ENCODE assay signal across 8 mouse cellular contexts in genomic region chr1:161248685-161249084, GRCm38 (mm10). TPM values are rescaled to one million over a fixed set of nuclear protein-coding genes. Genes with fewer than 3 reads are reported as not detected.
DNase-seq lines count a peak whose midpoint lies in the region; ATAC-seq lines count a peak whose summit lies in the region.

No protein-coding gene starts in this region.

- H3K36me3 ChIP-seq in kidney, embryonic 15.5 days: peaks cover 36% of the 10 kb centered on the region
- H3K36me3 ChIP-seq in embryonic facial prominence, embryonic 12.5 days: peaks cover 26% of the 10 kb centered on the region
- H3K36me3 ChIP-seq in intestine, embryonic 15.5 days: peaks cover 13% of the 10 kb centered on the region
- H3K36me3 ChIP-seq in neural tube, embryonic 12.5 days: peaks cover 17% of the 10 kb centered on the region

- H3K4me3 ChIP-seq in kidney, embryonic 15.5 days (replicated peaks): peak overlapping the region; percentile 91
- peak overlapping the region; percentile 89 for H3K4me3 ChIP-seq in embryonic facial prominence, embryonic 12.5 days
- no peak overlapping the region for H3K4me3 ChIP-seq in intestine, embryonic 15.5 days (replicated peaks)
- no peak overlapping the region for H3K4me3 ChIP-seq in neural tube, embryonic 12.5 days

- 61% methylated on average over 7 of the region's 7 CpGs for WGBS in kidney, embryonic 15.5 days
- 40% methylated on average over 7 of the region's 7 CpGs for WGBS in embryonic facial prominence, embryonic 12.5 days
- WGBS in intestine, embryonic 15.5 days: 62% methylated on average over 7 of the region's 7 CpGs
- WGBS in neural tube, embryonic 12.5 days: 79% methylated on average over 7 of the region's 7 CpGs

- peak overlapping the region; percentile 87 for H3K4me2 ChIP-seq in kidney, embryonic 15.5 days
- H3K4me2 ChIP-seq in embryonic facial prominence, embryonic 12.5 days (replicated peaks): peak overlapping the region; percentile 87
- H3K4me2 ChIP-seq in intestine, embryonic 15.5 days (replicated peaks): peak overlapping the region; percentile 79
- H3K4me2 ChIP-seq in neural tube, embryonic 12.5 days (replicated peaks): peak overlapping the region; percentile 76

- H3K9ac ChIP-seq in kidney, embryonic 15.5 days: peak overlapping the region; percentile 89; the same call in 1 of the 2 replicates
- H3K9ac ChIP-seq in embryonic facial prominence, embryonic 12.5 days: no peak overlapping the region
- H3K9ac ChIP-seq in intestine, embryonic 15.5 days: no peak overlapping the region
- no peak overlapping the region for H3K9ac ChIP-seq in neural tube, embryonic 12.5 days

- H3K27ac ChIP-seq in kidney, embryonic 15.5 days: no peak overlapping the region
- H3K27ac ChIP-seq in embryonic facial prominence, embryonic 12.5 days: no peak overlapping the region
- H3K27ac ChIP-seq in intestine, embryonic 15.5 days: no peak overlapping the region
- no peak overlapping the region for H3K27ac ChIP-seq in neural tube, embryonic 12.5 days

- H3K4me1 ChIP-seq in kidney, embryonic 15.5 days: peaks cover 27% of the 10 kb centered on the region
- H3K4me1 ChIP-seq in embryonic facial prominence, embryonic 12.5 days: peaks cover 23% of the 10 kb centered on the region; the same call in 1 of the 2 replicates
- H3K4me1 ChIP-seq in intestine, embryonic 15.5 days (replicated peaks): 0 out of 2 replicates have a peak, but pooled peaks cover 15% of the 10 kb centered on the region
- H3K4me1 ChIP-seq in neural tube, embryonic 12.5 days: peaks cover 24% of the 10 kb centered on the region

- no peak for DNase-seq in kidney, adult 8-10 months
- DNase-seq in layer of hippocampus, adult 9-11 months: no peak
- DNase-seq in adipocyte (ENCODE audit: low spot score): no peak
- no peak for DNase-seq in urinary bladder, postnatal 4 days (ENCODE audit: low spot score in 2 of 2)

- ATAC-seq in kidney, embryonic 15.5 days (replicated peaks; ENCODE audit: low FRiP score): no peak
- no peak for ATAC-seq in embryonic facial prominence, embryonic 12.5 days (ENCODE audit: insufficient number of reproducible peaks, insufficient read depth, low FRiP score, low TSS enrichment)
- no peak for ATAC-seq in intestine, embryonic 15.5 days
- ATAC-seq in neural tube, embryonic 12.5 days (ENCODE audit: low FRiP score, low read depth): no peak

- H3K27me3 ChIP-seq in kidney, embryonic 15.5 days: peaks cover 8% of the 10 kb centered on the region
- no peaks in the 10 kb centered on the region for H3K27me3 ChIP-seq in embryonic facial prominence, embryonic 12.5 days
- no peaks in the 10 kb centered on the region for H3K27me3 ChIP-seq in intestine, embryonic 15.5 days (replicated peaks)
- no peaks in the 10 kb centered on the region for H3K27me3 ChIP-seq in neural tube, embryonic 12.5 days (replicated peaks)

- no peaks in the 10 kb centered on the region for H3K9me3 ChIP-seq in kidney, embryonic 15.5 days (replicated peaks)
- H3K9me3 ChIP-seq in embryonic facial prominence, embryonic 12.5 days: no peaks in the 10 kb centered on the region
- H3K9me3 ChIP-seq in intestine, embryonic 15.5 days: no peaks in the 10 kb centered on the region
- no peaks in the 10 kb centered on the region for H3K9me3 ChIP-seq in neural tube, embryonic 12.5 days

RNA-seq across cellular contexts. Expression of gene Prdx6, which starts 2.3 kb away (rescaled TPM):
- polyA plus RNA-seq in kidney, embryonic 15.5 days (2015; fragmentation: Nextera tagmentation; extraction: Ambion mirVana): 489 and 496 TPM in 2 replicates
- 427 and 464 TPM in 2 replicates for polyA plus RNA-seq in embryonic facial prominence, embryonic 12.5 days (2016; fragmentation: Nextera tagmentation; extraction: Ambion mirVana)
- 484 and 495 TPM in 2 replicates for polyA plus RNA-seq in intestine, embryonic 15.5 days (2015; fragmentation: Nextera tagmentation; extraction: Ambion mirVana)
- polyA plus RNA-seq in neural tube, embryonic 12.5 days (2016; fragmentation: Nextera tagmentation; extraction: Ambion mirVana): 301 and 314 TPM in 2 replicates

Comparison
In these comparisons a context has a peak if more than half of its experiments do, and no peak if none do; other contexts are left out.
1. H3K4me3 ChIP-seq: peak in kidney, embryonic 15.5 days (single experiment) and embryonic facial prominence, embryonic 12.5 days (single experiment); none in intestine, embryonic 15.5 days (single experiment) and neural tube, embryonic 12.5 days (single experiment).
2. Peak in every context shown above with its lines, with median percentiles within 50 percentile points of each other: H3K4me2 ChIP-seq.